Mouse (Mus musculus): Measurements from ENCODE around the gene Trim27. TPM values are rescaled to one million over a fixed set of nuclear protein-coding genes. Genes with fewer than 3 reads are reported as not detected.
A peak's percentile ranks its signal among the peaks of the same experiment; 100 is the strongest.

Trim27 gene
- polyA plus RNA-seq, 1 experiment from 2014 or later, result 174 TPM

DNA sequence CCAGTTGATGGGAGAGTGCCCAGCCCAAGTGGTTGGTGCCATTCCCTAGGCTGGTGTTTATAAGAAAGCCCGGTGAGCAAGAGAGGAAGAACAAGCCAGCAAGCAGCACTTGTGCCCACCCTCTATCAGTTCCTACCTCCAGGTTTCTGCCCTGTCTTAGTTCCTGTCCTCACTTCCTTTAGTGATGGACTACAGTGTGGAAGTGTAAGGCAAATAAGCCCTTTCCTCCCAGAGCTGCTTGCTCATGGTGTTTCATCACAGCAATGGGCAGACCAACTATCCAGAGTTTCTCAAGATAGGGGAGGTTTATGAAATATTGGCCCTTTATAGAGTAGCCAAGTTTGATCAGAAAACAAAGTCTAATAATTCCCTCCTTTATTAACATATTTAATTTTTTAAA is 37.5 kb downstream of the Trim27 start:
- DNase-seq (ENCODE audit: low spot score), result no peak

DNA sequence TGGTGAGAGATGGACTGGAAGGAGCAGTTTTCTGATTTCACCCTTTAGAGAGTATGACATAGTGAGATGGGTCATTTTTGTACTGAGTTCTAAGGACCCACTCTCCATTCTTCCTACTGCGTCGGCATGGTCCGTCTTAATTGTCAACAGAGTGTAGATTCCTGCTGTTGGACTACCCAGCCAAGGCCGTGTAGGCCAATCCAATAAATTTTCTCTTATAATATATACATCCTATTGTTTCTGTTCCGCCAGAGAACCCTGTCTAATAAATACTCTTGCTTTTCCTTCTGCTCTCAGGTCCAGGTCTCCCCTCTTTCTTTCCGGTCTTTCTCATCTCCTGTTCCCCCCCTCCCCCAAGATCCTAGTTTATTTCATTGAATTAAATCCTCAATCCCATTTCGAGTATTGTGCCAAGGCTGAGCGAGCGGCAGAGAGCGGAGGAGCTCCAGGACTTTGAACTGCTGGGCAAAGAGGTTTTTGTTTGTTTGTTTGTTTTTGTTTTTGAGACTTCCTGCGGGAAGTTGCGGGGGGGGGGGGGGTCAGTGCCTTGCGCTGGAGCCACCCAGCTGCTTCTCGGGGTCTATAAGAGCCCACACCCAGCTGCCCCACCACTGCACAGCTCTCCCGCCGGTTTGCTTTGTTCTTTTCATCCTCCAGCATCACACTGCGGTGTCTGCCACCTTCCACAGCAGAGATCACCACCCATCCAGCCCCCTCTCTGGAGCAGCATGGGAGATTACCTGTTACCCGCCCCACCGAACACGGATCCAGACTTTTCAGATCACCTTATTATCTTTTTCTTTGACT is 42.6 kb downstream of the Trim27 start:
- DNase-seq (ENCODE audit: low spot score), result no peak

DNA sequence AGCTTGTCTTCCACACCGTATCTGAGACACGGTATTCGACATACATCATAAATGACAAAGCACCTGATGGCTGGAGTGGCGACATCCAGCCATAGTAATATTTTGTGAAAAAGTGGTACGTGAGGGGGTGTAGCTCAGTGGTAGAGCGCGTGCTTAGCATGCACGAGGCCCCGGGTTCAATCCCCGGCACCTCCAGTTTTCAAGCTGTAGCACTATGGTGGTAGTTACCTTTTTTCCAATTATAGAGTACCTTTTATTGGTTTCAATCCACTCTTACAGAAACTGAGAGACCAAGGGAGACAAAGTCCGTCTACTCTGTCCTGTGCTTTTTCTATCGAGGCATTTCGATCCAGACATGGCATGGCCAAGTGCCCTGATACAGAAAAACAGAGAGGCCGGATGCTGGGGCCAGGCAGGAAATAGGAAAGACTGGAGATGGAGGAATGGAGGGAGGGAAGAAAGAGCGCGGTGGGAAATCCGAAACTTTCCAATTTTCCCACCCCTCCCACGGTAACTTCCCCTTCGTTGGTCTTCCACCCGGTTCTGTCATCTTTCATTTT is 43.3 kb downstream of the Trim27 start:
- DNase-seq (ENCODE audit: low spot score), result peak; percentile 83

- DNase-seq (ENCODE audit: low spot score), result no peak
These were observed 44.0 kb downstream of the Trim27 start for GRCm38 (mm10) chr13:21223242-21223655.

- DNase-seq (ENCODE audit: low spot score), result no peak
These were observed 45.1 kb downstream of the Trim27 start for GRCm38 (mm10) chr13:21224376-21224775.

- DNase-seq (ENCODE audit: low spot score), result no peak
These were observed 46.0 kb downstream of the Trim27 start for GRCm38 (mm10) chr13:21225206-21225605.

DNA sequence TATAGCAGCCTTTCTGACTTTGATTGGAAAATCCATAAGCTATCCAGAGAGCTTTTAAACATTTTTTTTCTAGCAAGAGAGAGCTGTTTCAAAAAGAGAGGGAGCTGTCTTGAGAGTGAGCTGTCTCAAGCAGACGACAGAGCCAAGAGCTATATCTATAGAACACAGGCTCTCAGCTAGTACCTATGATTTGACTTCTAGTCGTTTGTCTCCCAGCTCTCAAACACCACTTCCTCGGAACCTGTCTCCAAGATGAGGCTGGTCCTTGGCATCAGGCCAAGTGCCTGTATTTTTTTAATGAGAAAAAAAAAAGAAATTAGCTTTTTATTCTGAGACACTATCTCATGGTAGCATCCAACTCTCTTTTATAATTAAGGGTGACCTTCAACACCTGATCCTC is 46.8 kb downstream of the Trim27 start:
- DNase-seq (ENCODE audit: low spot score), result no peak

- DNase-seq (ENCODE audit: low spot score), result peak; percentile 83
These were observed 54.8 kb downstream of the Trim27 start for GRCm38 (mm10) chr13:21233732-21234705.

- no peak for DNase-seq (ENCODE audit: low spot score)
These were observed 57.5 kb downstream of the Trim27 start for GRCm38 (mm10) chr13:21236714-21237113.

GRCm38 (mm10) chr13:21237161-21237560 is 57.9 kb downstream of the Trim27 start:
- DNase-seq (ENCODE audit: low spot score), result no peak

DNA sequence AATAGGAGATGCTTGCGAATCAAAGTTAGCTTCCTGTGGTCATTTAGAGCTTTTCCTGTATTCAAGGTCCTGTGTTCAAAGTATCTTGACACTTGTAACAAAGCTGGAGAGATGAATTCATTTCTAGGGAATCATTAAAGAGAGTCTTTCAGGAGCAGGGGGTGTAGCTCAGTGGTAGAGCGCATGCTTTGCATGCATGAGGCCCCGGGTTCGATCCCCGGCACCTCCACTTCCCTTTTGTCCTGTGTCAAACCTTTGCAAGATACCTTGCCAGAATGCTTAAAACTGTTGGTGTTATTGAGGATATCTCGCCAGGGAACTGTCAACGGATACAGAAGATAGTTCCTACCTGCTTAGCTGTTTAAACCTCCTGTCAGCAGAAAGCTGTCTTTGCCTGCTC is 61.5 kb downstream of the Trim27 start:
- peak; percentile 32 for DNase-seq (ENCODE audit: low spot score)

DNA sequence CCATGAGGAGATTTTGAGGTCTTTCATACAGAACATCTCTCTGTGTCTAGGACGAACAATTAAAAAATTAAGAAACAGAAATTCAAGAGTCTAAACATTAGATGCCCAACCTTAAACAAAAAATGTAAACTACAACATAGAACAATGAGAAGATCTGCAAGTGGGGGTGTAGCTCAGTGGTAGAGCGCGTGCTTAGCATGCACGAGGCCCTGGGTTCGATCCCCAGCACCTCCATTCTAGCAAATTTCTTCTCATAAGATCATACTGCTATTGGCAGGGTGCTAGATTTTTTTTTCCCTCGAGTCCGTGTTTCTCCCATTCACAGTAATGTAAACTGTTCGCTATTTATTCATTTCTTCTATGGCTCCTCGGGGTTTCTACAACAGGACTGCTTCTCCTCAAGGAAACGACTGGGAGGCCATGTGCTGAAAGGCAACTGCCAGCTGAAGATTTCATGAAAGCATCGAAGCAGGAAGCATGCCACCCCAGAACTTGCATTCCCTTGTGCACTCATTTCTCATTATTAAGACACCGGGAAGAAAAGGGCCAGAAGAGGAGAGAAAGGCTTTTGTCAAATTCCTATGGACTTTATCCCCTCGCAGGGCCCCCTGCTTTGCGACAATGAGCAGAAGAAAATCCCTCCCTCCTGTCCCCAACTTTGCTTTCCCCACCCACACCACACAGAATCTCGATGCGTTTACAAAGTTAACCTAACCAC is 63.3 kb downstream of the Trim27 start:
- DNase-seq (ENCODE audit: low spot score), result peak; percentile 40

DNA sequence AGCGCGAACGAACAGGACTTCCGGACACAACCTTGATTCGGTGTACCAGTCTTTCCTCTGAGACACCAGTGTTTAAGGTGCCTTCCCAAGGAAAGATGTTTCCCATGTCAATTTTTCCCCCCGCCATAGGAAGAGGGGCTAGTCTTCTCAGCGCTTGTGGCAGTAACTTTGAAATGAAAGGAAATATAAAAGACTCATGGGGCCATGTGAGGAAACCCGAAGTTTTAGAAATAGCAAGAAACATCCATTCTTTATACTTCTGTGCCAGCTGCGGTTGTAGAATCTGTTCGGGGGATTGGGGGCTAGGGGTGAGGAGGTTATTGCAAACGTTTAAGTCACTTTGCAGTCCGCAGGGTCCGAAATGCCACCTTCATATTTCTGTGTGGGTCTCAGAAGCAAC is 64.0 kb downstream of the Trim27 start:
- no peak for DNase-seq (ENCODE audit: low spot score)

DNA sequence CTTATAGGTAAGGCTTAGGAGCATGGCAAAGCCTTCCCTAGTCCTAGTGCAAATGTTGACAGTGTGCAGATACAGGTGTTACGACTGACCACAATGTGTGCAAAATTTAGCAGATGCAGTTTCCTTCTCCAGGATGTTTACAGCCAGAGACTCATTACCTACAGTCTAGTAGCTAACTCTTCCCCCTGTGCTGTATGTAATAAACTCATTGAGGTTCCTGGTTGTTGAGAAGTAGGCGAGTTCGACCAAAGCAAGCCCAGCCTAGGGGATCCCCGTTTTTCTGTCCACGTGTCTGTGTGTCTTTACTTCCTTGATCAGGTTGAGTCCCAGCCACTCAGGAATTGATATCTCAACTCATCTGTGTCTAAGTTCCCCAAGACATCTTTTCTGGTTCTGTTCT is 64.8 kb downstream of the Trim27 start:
- DNase-seq (ENCODE audit: low spot score), result no peak

Other genes starting within 250 kb of the Trim27 start
- not detected in 2 replicates for gene Olfr1370, start 104.5 kb upstream of the Trim27 start, polyA plus RNA-seq (2015; fragmentation: Nextera tagmentation; extraction: Ambion mirVana)
- 0.14 and 0.18 TPM in 2 replicates for gene Olfr1369-ps1, start 68.0 kb upstream of the Trim27 start, polyA plus RNA-seq (2015; fragmentation: Nextera tagmentation; extraction: Ambion mirVana)
- not detected in 2 replicates for gene Olfr263, start 49.8 kb upstream of the Trim27 start, polyA plus RNA-seq (2015; fragmentation: Nextera tagmentation; extraction: Ambion mirVana)
- not detected in 2 replicates for gene Olfr1368, start 33.6 kb upstream of the Trim27 start, polyA plus RNA-seq (2015; fragmentation: Nextera tagmentation; extraction: Ambion mirVana)
- gene Gpx5, start 113.3 kb downstream of the Trim27 start, polyA plus RNA-seq (2015; fragmentation: Nextera tagmentation; extraction: Ambion mirVana), result not detected in 2 replicates
- gene Gpx6, start 132.7 kb downstream of the Trim27 start, polyA plus RNA-seq (2015; fragmentation: Nextera tagmentation; extraction: Ambion mirVana), result 1.7 and 1.9 TPM in 2 replicates
- not detected in 2 replicates for gene Olfr1367, start 167.5 kb downstream of the Trim27 start, polyA plus RNA-seq (2015; fragmentation: Nextera tagmentation; extraction: Ambion mirVana)
- gene Zscan12, start 183.4 kb downstream of the Trim27 start, polyA plus RNA-seq (2015; fragmentation: Nextera tagmentation; extraction: Ambion mirVana), result 10.4 and 11.3 TPM in 2 replicates
- gene Zkscan3, start 223.3 kb downstream of the Trim27 start, polyA plus RNA-seq (2015; fragmentation: Nextera tagmentation; extraction: Ambion mirVana), result 49.1 and 58.1 TPM in 2 replicates

Measured in thymus, postnatal 0 days (tissue).